Mouse (Mus musculus) CH12.LX (cell line): ENCODE results near the gene Nek5.

Experiments used
- CHD2 ChIP-seq: IDR thresholded peaks from 2 replicates; pipeline ENCODE4 v1.6.1; 2011; ENCODE audit warnings: low read length, improper control_type of control experiment
- CTCF ChIP-seq, 2 experiments: IDR thresholded peaks in 1 of 2; conservative IDR thresholded peaks in 1 of 2; 2 replicates each; pipeline ENCODE4 v1.5.1; 2011 to 2012; ENCODE audit warnings: low read depth in 2 of 2, low read length in 2 of 2, improper control_type of control experiment in 1 of 2, inconsistent platforms in 1 of 2, mild to moderate bottlenecking in 1 of 2, moderate library complexity in 1 of 2
- MAX ChIP-seq: IDR thresholded peaks from 2 replicates; pipeline ENCODE4 v1.6.1; 2011; ENCODE audit warnings: low read length, improper control_type of control experiment
- MEF2A ChIP-seq: IDR thresholded peaks from 2 replicates; pipeline ENCODE4 v1.6.1; 2014; ENCODE audit warnings: low read depth, mild to moderate bottlenecking, inconsistent platforms, low read length, improper control_type of control experiment, borderline replicate concordance
- POLR2A ChIP-seq: IDR thresholded peaks from 2 replicates; pipeline ENCODE4 v1.6.1; 2011; ENCODE audit warnings: low read depth, mild to moderate bottlenecking, improper control_type of control experiment, low read length
- POLR2AphosphoS2 ChIP-seq: IDR thresholded peaks from 2 replicates; pipeline ENCODE4 v1.6.1; 2011; ENCODE audit warnings: low read depth, low read length, improper control_type of control experiment
- UBTF ChIP-seq: IDR thresholded peaks from 2 replicates; pipeline ENCODE4 v1.6.1; 2012; ENCODE audit warnings: low read depth, mild to moderate bottlenecking, inconsistent platforms, low read length, improper control_type of control experiment, moderate library complexity
- USF1 ChIP-seq: IDR thresholded peaks from 2 replicates; pipeline ENCODE4 v1.6.1; 2014; ENCODE audit warnings: low read depth, mild to moderate bottlenecking, inconsistent platforms, low read length, improper control_type of control experiment
- ZKSCAN1 ChIP-seq: IDR thresholded peaks from 2 replicates; pipeline ENCODE4 v1.6.1; 2012; ENCODE audit warnings: low read depth, inconsistent platforms, low read length, improper control_type of control experiment, borderline replicate concordance

DNA sequence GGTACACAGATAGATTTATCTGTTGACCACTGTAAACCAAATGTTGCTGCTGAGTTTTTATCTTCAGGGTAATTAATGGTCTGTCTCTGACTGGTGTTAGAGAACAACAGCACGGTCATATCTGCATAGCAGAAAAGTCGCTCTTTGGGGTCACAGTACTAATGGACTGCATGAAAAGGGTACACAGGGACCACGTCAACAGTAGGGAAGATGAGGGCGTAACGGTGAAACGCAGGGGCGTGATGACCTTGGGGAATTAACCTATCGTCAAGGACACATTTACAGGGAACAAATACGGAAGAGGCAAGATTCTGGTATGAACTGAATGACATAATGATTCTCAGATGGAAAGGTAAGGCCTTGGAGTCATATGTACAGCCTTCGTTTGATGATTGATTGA lies 39.6 kb upstream of the Nek5 start:
- TF ChIP-seq POLR2AphosphoS2, result no peak
- TF ChIP-seq POLR2A, result no peak
- TF ChIP-seq UBTF, result no peak
- no peak for TF ChIP-seq CHD2
- no peak for TF ChIP-seq ZKSCAN1
- TF ChIP-seq USF1, result no peak
- no peak for TF ChIP-seq CTCF (conservative IDR thresholded peaks at IDR 0.05 in 1 of 2, IDR thresholded peaks at IDR 0.05 in 1 of 2; ENCODE audit: low read depth in 2 of 2, low read length in 2 of 2)
- TF ChIP-seq MAX, result no peak
- TF ChIP-seq MEF2A, result no peak
